18 mouse cellular contexts compared by ENCODE assay signal in genomic region chr5:122727096-122727495, GRCm38 (mm10). TPM values are rescaled to one million over a fixed set of nuclear protein-coding genes. Genes with fewer than 3 reads are reported as not detected.
DNase-seq lines count a peak whose midpoint lies in the region; TF ChIP-seq lines count a peak whose summit lies in the region.
"Had no signal": no experiment of that assay in that cellular context is flagged by ENCODE, and none has a peak within 500 bp of the region (broad histone marks: within the 10 kb centered on the region; RNA-seq: fewer than 3 reads in every experiment).

No protein-coding gene starts in this region.

- no peak for TF ChIP-seq POLR2A in lung, adult 2 months (IDR thresholded peaks at IDR 0.05; ENCODE audit: borderline replicate concordance, extremely low read depth, low read depth, low read length)

- 91% methylated on average over 7 of the region's 7 CpGs for WGBS in lung, adult 2 months

- TF ChIP-seq CTCF in lung, adult 2 months (IDR thresholded peaks at IDR 0.05; ENCODE audit: insufficient read depth, low read length): no peak

- peak; percentile 52 to 53 for DNase-seq in cerebellum, adult 18-20 months
- no peak for DNase-seq in cerebellum, postnatal 4 days (ENCODE audit: low spot score in 2 of 2)
- peak; percentile 59 for DNase-seq in cerebellum, adult 9-10 months
- DNase-seq in cerebellum, adult 8-10 months: no peak
- peak; percentile 80 for DNase-seq in brain, adult 2 months (ENCODE audit: low read depth, low spot score)
- DNase-seq in cerebellum, postnatal 36 days: peak; percentile 35 to 36
- DNase-seq in right cerebral cortex, postnatal 14 days: no peak
- DNase-seq in lung, adult 2 months: no peak
- DNase-seq: adrenal gland, adult 2 months; adrenal gland, postnatal 10 days; adrenal gland, postnatal 25 days; embryo, embryonic 11 days; gastrocnemius, adult 2 months had no signal

- H3K4me1 ChIP-seq in lung, adult 2 months (ENCODE audit: control insufficient read depth, insufficient read depth, low read length): peaks cover 1% of the 10 kb centered on the region; the same call in 1 of the 2 replicates

- H3K4me3 ChIP-seq in lung, adult 2 months (replicated peaks; ENCODE audit: extremely low read depth, low read depth, low read length): no peak overlapping the region
- H3K4me3 ChIP-seq: embryonic facial prominence, embryonic 13.5 days; embryonic facial prominence, embryonic 15.5 days; erythroblast, embryonic 14.5 days; forebrain, embryonic 10.5 days; forebrain, embryonic 12.5 days; gastrocnemius, adult 2 months had no signal

RNA-seq across cellular contexts. Expression of gene P2rx4, which starts 19.8 kb away (rescaled TPM):
- 87.8 and 112 TPM in 2 replicates for polyA plus RNA-seq in lung, adult 2 months (2012; rRNA removed)

RNA-seq across cellular contexts. Expression of gene Camkk2, which starts 52.1 kb away (rescaled TPM):
- 33.3 and 35.6 TPM in 2 replicates for polyA plus RNA-seq in lung, adult 2 months (2012; rRNA removed)

Comparison
In these comparisons a context has a peak if more than half of its experiments do, and no peak if none do; other contexts are left out.
1. DNase-seq: peak in cerebellum, adult 18-20 months (2 of 2), cerebellum, adult 9-10 months (single experiment), brain, adult 2 months (single experiment) and cerebellum, postnatal 36 days (2 of 2); none in cerebellum, postnatal 4 days (0 of 2), cerebellum, adult 8-10 months (single experiment), right cerebral cortex, postnatal 14 days (single experiment) and lung, adult 2 months (single experiment).